Mouse (Mus musculus): ENCODE measurements around the gene Klrb1a.

- no peak for TF ChIP-seq MAFK (IDR thresholded peaks at IDR 0.05; ENCODE audit: insufficient replicate concordance, low read length)
- TF ChIP-seq MAZ (IDR thresholded peaks at IDR 0.05; ENCODE audit: low read depth, low read length), result no peak
- TF ChIP-seq ZMIZ1 (IDR thresholded peaks at IDR 0.05; ENCODE audit: low read depth, low read length), result no peak
- no peak for TF ChIP-seq ZC3H11A (IDR thresholded peaks at IDR 0.05; ENCODE audit: low read depth, low read length)
- TF ChIP-seq CHD2 (IDR thresholded peaks at IDR 0.05; ENCODE audit: low read length), result no peak
- TF ChIP-seq E2F4 (IDR thresholded peaks at IDR 0.05; ENCODE audit: insufficient replicate concordance, low read depth, low read length), result no peak
- no peak for TF ChIP-seq TCF12 (IDR thresholded peaks at IDR 0.05; ENCODE audit: low read depth, low read length)
- TF ChIP-seq CTCF (conservative IDR thresholded peaks at IDR 0.05 in 1 of 2, IDR thresholded peaks at IDR 0.05 in 1 of 2; ENCODE audit: low read depth in 2 of 2, low read length in 2 of 2), result no peak
- TF ChIP-seq KAT2A (IDR thresholded peaks at IDR 0.05; ENCODE audit: insufficient replicate concordance, low read length), result no peak
These were observed 37.9 kb upstream of the Klrb1a start for GRCm38 (mm10) chr6:128661249-128661648.

Data from CH12.LX (cell line).